Mouse (Mus musculus) monocyte, adult 5-6 weeks (primary cell): ENCODE measurements around the gene Pxk. TPM values are rescaled to one million over a fixed set of nuclear protein-coding genes. Genes with fewer than 3 reads are reported as not detected.

ENCODE experiments used
- ATAC-seq: fragments of 153-309, 156-312 bp; replicated peaks from 2 replicates; pipeline ENCODE4 v1.8.0; 2017; ENCODE audit warnings: mild to moderate bottlenecking; ENCODE audit not compliant: low TSS enrichment, insufficient number of reproducible peaks, severe bottlenecking, poor library complexity, low FRiP score
- total RNA-seq: library from RNA; stranded (forward); fragments of 200-1000, 200-491, 200-594 nt; gene quantifications from 3 replicates; pipeline ENCODE4 v1.2.3, GENCODE M21; 2017

Gene Pxk
- total RNA-seq, 1 experiment from 2014 or later = 39.6 TPM

- no peak for ATAC-seq
Measured at GRCm38 (mm10) chr14:8180371-8181035, 82.5 kb downstream of the Pxk start.

DNA sequence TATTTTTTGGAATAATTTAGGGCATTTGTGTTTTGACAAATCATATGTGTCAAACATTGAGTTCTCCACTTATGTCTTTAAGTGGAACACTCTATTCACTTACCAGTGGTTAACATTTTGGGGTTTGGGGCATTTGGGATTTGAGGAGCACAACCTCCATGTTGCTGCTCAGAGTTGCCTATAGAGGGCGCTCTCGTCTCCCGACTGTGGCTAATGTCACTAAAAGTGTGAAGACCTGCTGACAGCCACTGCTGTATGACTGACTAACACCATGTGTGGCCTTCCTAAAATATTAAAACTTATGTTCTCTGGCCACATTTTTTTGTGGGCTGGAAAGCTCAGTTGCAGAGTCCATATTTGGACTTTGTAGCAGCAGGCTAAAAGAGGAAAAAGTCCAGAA is 85.3 kb downstream of the Pxk start:
- ATAC-seq = no peak

DNA sequence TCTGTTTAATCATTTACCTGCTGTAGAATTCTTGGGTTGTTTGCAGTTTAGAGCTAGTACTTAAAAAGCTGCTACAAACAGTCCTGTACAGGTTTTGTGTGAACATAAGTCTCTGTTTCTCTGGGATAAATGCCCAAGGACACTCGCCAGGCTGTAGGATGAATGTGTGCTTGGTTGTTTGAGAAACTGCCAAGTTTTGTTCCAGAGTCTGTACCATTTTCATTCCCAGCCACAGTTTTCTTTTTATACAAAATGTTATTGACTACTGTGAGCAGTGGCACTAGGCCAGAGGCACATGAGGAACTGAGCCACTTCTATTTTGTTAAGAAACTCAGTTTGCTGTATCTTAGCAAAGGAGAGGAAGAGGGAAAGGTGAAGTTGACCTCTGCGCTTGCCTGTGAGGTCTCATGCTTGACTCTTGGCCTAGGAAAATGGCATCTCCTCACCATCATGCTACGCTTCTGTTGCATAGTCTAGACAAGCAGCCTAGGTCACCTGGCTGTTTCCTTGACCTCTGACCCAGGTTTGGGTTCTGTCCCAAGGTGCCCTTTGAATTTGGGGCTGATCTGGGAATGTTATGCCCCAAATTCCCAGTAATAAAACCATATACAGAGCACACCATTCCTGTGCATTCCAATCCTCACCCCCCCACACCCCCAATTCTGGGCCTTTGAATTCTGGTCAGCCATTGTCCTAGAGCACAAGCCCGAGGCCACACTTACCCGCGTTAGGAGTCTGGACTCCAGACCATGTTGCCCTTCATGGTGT is 88.5 kb downstream of the Pxk start:
- ATAC-seq = no peak

- no peak for ATAC-seq
Measured at GRCm38 (mm10) chr14:8190556-8190955, 92.5 kb downstream of the Pxk start.

- ATAC-seq = no peak
Measured at GRCm38 (mm10) chr14:8191331-8191965, 93.4 kb downstream of the Pxk start.

GRCm38 (mm10) chr14:8192727-8193126 is 94.7 kb downstream of the Pxk start:
- ATAC-seq = no peak

DNA sequence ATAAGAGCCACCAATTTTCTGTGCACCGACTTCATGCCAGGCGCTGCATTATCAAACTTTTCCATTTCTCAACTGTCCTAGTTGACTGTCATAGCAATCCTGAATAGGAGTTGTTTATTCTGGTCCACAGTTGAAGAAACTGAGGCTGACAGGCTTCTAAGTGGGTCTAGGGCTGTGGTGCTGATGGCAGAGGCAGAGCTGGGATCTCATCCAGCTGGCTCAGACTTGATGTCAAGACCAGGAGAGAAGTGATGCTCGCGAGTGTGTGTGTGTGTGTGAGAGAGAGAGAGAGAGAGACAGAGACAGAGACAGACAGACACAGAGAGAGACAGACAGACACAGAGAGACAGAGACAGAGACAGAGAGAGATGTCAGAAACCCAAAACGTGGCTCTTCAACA is 102.8 kb downstream of the Pxk start:
- ATAC-seq = no peak

DNA sequence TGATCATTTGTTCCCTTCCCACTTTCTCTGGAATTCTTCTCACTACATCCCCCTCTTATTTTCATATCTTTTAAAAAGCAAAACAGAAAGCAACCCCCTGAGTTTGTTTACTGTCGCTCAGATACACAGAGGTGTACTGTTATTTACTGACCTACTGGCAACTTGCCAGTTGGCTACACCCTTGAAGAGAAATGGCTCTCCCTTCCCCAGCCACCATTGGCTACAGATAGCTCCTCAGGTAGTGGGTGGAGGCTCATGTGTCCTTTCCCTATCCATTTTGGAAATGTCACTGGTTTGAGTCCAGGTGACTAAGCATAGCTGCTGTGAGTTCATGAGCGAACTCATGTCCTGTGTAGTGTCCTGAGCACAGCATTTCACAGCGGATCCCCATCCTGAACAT is 103.7 kb downstream of the Pxk start:
- ATAC-seq = no peak

GRCm38 (mm10) chr14:8206179-8206910 is 108.3 kb downstream of the Pxk start:
- no peak for ATAC-seq

DNA sequence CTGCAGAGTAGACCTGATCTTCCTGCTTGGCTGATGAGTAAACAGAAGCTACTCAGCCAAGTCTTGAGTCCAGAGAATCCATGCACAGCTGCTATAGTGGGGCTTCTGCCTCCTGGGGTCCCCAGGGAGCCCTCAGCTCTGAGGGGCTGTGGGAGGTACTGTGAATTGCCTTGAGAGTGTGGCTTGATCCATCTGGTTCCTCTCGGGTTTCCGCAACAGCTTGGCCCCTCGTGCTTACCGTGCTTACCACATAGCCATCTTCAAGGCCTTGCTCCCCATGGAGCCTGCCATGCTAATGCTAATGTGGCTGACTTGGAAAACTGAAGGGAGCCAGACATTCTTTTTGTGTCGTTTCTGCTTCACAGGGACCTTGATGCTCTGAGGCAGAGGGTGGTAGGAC is 109.1 kb downstream of the Pxk start:
- ATAC-seq = no peak

DNA sequence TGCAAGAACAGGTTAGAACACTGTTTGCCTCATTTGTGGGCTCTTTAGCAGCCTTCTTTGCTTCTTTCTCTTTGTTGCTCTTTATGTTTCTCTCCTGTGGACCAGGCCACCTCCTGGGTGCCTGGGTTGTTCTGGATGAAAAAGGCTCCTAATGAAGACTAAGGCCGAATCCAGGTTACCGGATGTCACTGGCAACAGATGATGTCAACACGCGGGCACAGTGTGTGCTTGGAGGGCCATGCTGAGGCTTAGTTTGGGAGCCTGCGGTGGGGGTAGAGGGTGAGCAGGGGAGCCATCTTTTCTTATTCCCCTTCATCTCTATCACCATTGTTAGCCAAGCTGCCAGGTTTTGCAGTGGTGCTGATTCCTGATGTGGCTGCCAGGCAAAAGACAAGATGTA is 109.5 kb downstream of the Pxk start:
- no peak for ATAC-seq

DNA sequence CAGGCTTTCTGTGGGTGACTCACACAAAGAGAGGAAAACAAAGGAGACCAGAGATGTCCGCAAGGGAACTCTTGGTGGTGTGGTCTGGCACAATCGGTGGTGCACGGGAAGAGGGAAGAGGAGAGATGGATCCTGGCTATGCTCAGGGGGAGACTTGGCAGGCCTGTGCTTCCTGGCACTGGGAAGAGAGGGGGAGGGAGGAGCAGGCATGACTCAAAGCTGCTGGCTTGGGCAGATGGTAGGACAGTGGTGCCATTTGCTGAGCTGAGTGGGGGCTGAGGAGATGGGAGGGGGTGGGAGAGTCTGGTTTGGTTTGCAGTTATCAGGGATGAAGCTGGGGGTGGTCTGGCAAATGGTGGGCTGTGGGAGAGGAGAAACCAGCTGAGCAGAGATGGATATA is 110.9 kb downstream of the Pxk start:
- ATAC-seq = no peak

- no peak for ATAC-seq
Measured at GRCm38 (mm10) chr14:8209896-8210295, 111.9 kb downstream of the Pxk start.

GRCm38 (mm10) chr14:8212996-8213395 is 115.0 kb downstream of the Pxk start:
- no peak for ATAC-seq

GRCm38 (mm10) chr14:8213803-8214224 is 115.8 kb downstream of the Pxk start, which contains the start of gene Kctd6:
Gene Kctd6 (plus strand): TSS chr14:8214140.
- ATAC-seq = peak; percentile 96

Other genes with a start within 250 kb of the Pxk start
- not detected in 3 replicates for gene Gm45521, start 140.9 kb upstream of the Pxk start, total RNA-seq
- gene Dnase1l3, start 103.6 kb upstream of the Pxk start, total RNA-seq = 0.58 to 4.0 TPM (median 0.64 TPM) in 3 replicates
- 0.64 to 1.9 TPM (median 0.78 TPM) in 3 replicates for gene Abhd6, start 95.3 kb upstream of the Pxk start, total RNA-seq
- 12.5 to 30.2 TPM (median 29.2 TPM) in 3 replicates for gene Rpp14, start 17.8 kb upstream of the Pxk start, total RNA-seq
- gene Pdhb, start 74.8 kb downstream of the Pxk start, total RNA-seq = 102 to 144 TPM (median 122 TPM) in 3 replicates
- 4.7 to 13.6 TPM (median 13.4 TPM) in 3 replicates for gene Kctd6, start 115.9 kb downstream of the Pxk start, total RNA-seq
- gene Acox2, start 161.1 kb downstream of the Pxk start, total RNA-seq = not detected in 3 replicates
- gene Fam107a, start 219.8 kb downstream of the Pxk start, total RNA-seq = not detected in 3 replicates